Mouse (Mus musculus): Measurements from ENCODE around the gene Hyal1.

- TF ChIP-seq TAL1 (IDR thresholded peaks at IDR 0.05; ENCODE audit: low read length) (no peak), GATA1 (IDR thresholded peaks at IDR 0.05; ENCODE audit: low read length) (no peak)
These were observed 20.4 kb upstream of the Hyal1 start for GRCm38 (mm10) chr9:107556346-107556745.
